Mouse (Mus musculus) CD8-positive naive resting alpha-beta T cell, adult 2 months (primary cell): ENCODE results near the gene Evl.

Experiments
- DNase-seq, 2 experiments: peaks; one replicate each; pipeline ENCODE4 v3.0.0; 2022; ENCODE audit warnings: low read depth in 2 of 2, low spot score in 2 of 2

Evl gene

DNA sequence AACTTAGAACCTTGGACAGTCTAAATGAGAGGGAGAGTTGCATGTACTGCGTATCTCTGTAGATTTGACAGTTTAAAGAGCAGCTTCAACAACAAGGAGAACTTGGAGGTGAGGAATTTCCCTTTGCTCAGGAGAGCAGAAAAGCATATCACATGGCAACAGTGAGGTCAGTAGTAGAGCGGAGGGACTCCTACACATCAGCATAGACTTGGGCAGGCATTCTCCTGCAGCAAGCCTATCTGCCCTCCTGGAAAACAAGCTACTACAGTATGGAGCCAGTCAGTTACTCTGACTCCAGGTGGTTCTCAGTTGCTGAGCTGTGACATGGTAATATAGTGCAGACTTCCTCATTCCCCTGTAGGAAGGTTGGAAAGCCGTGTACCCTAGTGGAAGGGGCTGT, 87.5 kb downstream of the Evl start:
- no peak for DNase-seq

DNA sequence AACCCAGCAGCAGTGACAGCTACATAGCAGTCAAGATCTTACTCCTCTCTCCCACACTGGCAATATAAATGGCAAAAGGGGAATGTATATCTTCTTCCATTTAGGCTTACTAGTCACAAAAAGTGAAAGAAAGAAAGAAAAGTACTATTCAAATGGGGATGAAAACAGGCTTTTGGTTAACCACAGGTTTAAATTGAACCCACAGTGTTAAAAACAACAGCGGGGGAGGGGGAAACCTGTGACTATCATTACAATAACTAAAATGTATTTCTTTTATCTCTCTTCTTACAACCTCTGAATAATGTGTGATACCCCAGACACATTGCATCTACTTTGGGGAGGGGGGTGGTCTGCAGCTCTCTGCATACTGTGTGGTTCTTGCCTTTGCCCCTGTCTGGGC, 91.7 kb downstream of the Evl start:
- peak in 1 of 2 experiments; percentile 56 for DNase-seq

DNA sequence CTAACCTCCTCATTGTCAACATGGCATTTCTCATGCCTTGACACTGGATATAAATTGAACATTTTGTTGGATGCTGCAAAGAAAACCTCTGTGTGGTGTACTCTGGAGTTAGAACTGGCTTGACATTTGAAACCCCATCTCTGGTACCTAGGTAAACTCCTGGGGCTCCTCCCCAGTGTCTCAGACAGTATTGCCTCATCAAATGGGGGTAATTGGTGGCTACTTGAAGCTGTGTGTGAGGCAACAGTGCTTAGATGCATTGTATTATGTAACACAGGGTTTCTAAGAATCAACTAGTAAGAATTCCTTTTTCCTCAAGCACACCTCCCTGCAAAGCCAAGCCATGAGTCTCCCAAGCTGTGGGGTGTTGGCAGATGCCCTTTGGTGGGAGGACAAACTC, 93.3 kb downstream of the Evl start:
- no peak for DNase-seq

DNA sequence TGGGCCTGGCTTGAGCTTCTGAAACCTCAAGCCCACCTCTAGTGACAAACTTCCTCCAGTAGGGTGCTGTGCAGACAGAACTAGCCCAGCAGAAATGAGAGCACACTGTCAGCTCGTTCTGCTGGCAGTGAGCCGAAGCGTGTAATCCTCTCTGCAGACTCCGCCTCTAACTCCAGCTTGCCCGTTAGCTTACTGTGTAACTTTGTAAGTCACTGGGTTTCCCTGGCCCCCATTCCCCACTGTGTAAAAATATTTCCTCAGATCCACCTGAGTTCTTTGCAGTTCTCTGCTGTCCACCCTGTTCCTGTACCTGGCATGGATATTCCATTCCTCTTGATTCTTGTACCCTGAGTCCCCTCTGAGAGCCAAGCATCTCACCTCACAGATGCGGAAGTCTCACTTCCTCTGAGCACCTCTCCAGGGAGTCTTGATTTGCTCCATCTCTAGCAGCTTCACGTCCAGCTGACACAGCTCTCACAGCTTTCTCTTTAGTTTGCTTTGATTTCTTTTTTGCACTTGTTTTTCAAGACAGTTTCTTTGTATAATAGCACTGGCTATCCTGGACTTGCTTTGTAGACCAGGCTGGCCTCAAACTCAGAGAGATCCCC, 96.6 kb downstream of the Evl start:
- no peak for DNase-seq

DNA sequence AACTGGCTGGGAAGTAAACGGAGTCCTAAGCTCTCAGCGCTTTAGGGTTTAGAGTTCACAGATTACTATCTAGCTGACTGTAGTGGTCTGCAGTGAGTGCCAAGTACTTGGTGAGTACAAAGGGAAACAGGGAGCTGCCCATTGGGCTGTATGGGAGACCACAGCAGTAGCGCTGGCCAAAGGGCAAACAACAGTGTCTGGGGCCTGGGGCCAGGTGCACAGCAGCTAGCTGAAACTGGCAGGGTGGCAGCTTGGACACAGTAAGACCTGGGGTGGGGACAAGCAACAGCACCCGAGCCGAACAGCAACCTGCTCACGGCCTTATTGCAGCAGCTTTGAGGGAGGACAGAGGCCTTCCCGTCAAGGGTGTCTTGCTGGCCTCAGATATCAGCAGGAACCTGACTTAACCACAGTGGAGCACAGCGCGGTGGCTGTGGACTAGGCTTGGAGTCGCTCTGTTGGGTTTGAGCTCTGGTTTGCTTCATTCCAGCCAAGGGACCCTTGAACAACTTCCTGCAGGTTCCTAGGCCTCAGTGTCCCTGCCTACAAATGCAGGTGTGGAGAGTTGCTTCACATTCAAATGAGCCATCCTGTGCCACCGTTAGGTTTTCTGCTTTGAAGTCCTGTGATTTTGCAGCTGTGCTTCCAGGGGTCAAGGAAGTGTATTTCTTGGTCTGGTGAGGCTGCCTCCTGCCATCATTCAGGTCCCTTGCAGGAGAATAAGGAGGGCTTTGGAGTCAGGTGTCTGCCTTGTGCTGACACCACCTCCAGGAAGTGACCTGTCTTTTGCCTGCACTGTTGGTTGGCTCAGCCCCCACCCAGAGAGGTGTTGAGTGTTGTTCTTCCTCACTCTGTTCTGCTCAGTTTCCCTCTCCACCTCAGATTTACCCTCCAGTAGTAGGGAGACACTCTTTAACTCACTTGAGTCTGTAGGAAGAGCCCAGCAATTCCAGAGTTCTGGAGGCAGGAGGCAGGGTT, 99.1 kb downstream of the Evl start:
- no peak for DNase-seq

DNA sequence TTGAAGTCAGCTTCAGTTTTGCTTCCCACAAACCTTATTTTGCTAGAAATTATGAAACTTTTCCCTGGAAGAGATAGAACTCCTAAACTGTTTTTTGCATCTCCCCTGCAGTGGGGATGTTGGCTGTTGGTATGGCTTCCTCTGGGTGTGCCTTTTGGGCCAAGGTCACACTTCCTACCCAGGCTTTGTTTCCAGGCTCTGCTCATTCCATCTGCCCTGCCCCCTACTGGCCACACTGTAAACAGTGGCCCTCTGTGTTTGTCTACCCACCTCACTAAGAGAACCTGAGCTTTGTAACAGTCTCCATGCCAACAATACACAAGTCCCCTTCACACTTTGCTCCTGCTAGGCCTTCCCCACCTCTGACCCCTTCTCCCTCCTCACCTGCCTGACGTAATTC, 102.8 kb downstream of the Evl start:
- peak; percentile 62 to 78 for DNase-seq

DNA sequence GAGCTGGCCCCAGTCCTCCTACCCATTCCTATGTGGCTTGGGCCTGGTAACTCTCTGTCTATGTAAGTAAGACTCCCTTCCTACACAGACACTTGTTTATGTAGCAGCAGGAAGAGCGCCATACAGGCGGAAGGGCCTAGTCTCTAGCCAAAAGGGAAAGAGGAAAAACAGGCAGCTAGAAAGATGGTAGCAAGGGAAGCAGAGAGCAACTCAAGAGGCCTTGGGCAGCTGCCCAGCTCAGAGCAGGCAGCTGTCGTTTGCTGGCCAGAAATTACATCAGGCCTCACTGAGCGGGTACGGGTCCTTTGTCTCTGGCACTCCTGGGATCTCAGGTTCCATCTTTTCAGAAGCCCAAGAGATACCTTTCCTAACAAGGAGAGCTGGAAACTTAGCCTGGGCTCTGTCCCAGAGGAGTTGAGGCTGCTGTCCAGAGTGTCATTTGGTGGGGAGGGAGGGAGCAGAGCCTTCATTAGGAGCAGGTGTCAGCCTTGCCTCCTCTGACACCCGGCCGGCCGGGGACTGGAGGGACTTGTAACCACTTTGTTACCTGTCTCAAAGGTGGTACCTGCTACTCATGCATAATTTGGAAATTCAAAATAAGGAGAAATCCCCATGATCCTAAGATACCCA, 114.2 kb downstream of the Evl start:
- DNase-seq = no peak

DNA sequence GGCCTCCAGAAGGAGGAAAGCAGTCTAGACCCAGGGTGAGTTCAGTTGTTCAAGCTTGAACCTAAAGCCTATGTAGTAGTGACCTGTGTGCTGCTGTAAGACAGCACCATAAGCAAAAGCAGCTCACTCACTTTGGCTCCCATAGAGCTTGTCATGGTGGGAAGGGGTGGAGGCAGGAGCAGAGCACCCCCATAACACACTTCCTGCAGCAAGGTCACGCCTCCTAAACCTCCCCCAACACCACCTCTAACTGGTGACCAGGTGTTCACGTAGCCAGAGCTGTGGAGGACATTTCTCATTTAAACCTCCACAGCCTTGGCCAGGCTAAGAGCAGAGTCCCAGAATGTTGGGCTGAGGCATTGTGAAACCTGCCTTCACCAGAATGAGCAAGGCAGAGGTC, 117.0 kb downstream of the Evl start:
- no peak for DNase-seq

DNA sequence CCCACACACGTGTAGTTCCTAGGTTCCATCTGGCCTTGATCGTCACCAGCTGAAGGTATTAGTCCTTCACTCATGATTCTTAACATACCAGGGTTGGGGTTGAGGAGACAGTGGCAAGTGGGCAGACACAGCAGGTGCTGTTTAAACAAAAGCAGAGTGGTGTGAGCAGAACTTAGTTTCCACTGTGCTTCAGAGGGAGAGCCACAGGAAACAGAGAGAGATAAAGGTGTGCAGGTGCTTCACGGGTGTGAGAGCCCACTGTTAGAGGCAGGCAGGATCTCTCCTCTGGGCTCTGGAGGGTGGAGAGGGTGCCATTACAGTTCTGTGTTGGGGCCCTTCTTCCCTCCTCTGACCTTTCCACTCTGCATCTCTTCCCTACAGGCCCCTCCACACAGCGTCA, 118.4 kb downstream of the Evl start:
- no peak for DNase-seq

DNA sequence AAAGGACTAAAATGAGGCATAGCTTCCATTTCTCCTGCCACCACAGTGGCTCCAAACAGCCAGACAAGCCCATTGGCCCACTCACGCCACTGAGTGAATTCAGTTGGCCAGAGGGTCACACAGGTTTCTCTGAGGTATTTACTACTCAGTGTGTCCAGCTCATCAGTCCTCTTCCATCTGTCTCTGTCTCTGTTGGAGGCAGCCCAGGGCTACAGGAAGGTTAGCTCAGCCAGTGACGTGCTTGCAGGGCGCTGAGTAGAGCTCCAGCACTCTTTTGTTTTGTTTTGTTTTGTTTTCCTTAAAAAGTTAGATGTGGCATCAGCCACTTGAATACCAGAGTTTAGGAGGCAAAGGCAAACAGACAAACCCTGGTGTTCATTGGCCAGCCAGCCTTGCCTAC, 119.0 kb downstream of the Evl start:
- DNase-seq = no peak

DNA sequence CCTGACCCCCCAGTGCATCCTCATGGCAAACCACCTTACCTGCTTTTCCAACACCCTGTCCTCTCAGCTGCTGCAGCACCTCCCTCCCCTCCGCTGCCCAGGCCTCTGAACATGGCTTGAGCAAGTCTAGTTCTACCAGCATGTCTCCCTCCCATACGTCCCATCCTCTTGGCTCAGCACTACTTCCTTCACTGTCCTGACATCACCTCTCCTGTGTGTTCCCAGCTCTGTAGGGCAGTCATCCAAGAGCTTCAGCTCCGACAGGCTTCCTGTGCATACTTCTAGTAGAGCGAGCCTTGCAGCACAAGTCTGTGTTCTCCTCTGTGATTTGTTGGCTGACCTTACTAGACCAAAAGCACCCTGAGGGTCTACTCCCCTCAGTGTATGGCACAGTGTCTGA, 120.0 kb downstream of the Evl start:
- DNase-seq = no peak

DNA sequence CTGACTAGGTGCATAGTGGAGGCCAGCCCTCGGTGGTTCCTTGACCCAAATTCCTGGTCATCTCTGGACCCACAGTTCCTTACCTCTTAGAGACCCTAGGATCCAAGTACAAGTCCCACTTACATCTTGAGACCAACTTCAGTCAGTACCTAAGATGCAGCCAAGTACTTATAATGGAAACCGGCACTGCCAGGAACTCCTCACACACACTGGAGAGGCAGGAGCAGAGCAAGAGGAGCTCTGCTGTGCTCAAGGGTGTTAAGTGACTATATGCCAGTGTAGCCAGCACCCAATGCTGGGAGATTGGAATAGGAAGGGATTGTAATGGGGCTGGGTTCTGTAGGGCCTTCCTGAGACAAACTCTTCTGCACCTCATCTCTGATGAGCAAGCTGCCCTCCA, 120.4 kb downstream of the Evl start:
- DNase-seq = no peak

DNA sequence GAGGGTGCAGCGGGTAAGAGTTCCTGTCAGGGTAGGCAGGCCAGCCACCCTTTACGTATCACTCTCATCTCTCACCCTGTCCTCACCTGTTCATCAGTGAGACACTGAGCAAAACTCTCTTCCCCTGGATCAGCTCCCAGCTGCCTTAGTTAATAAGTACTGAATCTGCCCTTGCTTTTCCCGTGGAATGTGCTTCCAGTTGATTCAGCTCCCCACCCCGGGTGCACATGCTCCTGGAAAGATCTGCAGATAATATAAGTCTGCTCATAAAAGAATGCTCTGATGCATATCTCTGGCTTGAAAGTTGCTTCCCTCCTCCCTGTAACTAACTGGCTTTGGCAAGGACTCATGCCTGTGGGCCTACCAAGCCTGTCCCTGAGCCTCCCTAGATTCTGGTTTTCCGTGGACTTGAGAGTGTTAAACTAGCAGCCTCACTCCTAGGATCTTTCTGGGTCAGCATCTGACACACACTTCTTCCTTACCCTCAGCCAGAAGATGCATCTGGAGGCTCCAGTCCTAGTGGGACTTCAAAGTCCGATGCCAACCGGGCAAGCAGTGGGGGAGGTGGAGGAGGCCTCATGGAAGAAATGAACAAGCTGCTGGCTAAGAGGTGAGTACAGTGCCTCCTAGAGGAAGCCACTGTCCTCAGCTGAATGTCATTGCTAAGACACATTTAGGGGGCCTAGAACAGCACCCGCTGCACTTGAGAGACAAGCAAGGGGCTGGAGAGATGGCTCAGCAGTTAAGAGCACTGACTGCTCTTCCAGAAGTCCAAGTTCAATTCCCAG, 121.3 kb downstream of the Evl start:
- no peak for DNase-seq

DNA sequence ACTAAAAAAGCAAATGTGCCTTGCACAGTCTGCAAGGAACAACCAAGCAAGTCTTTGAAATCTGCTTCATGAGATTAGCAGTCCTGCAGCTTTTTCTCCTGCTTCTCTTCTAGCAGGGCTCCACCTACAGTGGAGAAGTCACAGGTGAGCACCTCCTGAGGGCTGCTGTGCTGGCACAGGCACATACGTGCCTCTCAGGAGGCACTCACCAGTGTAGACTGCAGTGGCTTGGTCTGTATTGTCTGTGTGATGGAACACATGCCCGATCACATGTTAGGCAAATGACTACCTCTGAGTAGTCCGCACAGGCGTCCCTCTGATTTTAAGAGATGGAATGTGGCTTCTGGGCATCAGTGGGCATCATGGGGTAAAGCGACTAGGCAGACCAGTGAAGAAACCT, 122.6 kb downstream of the Evl start:
- DNase-seq = no peak

DNA sequence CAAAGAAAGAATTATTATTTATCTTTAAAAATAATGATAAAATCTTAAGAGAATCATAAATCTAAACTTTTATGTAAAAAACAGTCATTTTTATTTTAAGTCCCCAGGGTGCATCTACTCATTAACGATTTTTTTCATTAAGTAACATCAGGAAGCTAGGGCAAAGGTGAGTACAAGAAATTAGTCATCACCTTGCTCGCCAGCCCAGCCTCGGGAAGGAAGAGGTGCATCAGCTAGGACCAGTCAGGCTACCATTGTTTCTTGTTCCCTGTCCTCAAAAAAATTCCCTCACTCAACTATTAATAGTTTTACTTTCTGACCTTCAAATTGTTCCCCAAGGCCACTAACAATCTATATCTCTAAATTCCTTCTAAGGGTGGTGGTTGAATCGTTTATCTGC, 123.8 kb downstream of the Evl start:
- DNase-seq = no peak

DNA sequence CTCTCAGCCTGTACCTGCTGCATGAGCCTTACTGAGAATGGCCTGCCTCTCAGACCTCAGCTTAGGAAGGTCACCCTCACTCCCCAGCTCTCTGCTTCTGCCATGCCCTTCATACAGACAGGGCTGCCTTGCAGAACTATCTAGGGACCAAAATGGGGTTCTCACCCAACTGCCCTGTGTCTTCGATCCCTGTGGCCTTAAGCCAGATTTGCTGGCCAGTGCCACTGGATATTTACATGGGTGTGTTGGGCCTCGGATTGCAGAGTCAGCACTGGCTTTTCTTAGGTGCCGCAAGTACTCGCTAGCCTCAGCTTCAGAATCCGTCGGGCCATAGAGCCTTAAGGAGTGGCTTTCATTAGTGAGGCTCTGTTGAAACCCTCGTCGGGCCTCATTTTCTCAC, 126.3 kb downstream of the Evl start:
- DNase-seq = no peak

DNA sequence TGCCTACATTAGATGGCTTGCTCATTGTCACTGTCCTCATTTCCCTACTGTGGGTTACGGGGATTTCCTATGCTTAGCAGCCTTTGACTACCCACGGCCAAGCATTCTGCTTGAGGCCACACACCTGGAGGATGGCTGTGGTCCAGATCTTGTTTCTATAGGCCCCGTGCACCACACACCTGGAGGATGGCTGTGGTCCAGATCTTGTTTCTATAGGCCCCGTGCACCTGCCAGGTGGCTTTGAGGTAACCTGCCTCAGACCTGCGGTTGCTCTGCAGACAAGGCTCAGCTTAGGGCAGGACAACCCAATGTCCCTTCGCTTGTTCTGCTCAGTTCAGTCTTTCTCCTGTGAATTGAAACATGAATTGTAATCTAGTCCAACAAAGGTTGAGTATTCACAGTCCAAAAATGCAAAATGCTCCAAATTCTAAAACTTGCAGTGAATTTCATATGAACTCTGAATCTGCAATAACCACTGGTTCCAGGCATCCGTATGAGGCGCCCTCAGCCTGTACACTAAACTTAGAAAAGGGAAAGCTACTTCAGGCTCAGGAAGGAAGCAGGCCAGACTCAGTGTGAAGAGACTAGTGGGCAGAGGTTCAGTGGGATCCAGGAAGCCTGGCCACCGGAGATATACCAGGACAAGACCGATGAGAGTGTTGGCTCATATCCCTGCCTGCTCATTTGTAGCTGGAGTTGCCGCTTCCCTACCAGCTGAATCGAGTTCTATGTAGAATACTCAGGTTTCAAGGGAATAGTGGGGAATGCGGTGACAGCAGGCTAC, 127.9 kb downstream of the Evl start:
- no peak for DNase-seq

DNA sequence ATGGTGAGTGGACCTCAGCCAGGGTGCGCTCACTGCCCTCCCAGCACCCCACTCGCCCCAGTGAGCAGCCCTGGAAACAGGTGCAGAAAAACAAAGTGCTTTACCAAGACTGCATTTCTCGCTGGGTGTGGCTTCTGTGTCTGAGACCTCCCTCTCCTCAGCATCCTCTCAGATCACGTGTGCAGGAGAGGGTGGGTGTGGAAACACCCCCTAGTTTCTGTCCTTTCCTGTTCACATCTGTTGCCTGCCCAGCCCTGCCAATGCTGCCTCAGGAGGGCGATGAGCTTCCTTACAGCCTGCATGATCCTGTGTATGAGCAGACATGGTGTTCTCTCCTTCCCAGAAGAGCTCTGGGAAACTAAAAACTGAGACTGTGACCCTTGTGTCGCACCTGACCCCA, 131.9 kb downstream of the Evl start:
- no peak for DNase-seq

DNA sequence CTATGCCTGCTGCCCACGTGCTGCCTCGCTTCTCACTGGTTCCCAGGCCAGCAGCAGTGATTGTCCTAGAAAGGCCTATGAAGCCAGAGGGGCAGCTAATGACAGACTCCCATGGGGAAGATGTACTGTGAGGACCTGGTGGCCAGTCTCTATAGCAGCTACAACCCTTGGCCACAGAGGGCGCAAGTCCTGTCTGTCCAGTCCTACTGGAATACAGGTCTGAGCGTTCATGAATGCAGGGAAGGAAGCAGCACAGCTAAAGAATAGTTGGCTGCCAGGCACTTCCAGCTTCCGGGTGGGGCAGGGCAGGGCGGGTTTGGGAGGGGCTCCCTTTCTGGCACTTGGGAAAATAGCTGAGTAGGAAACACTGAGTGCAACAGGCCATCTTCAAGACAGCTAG, 132.4 kb downstream of the Evl start:
- DNase-seq = no peak

DNA sequence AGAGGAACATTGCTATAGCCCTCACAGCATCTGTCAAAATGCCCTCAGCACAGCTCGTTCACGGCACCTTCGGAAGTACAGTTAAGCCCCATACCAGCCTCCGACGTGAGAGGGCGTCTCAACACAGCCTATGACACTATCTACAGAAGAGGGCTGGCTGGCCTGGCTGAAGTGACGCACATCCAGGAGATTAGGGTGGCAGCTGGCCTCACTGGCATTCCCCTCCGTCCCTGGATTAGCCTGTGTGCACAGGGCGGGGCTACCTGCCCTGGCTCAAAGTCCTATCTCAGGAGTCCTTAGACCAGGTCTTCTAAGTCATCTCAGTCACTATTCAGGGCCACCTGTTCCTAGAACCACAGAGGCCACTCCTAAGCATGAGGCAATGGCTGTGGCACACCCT, 134.6 kb downstream of the Evl start:
- DNase-seq = no peak

DNA sequence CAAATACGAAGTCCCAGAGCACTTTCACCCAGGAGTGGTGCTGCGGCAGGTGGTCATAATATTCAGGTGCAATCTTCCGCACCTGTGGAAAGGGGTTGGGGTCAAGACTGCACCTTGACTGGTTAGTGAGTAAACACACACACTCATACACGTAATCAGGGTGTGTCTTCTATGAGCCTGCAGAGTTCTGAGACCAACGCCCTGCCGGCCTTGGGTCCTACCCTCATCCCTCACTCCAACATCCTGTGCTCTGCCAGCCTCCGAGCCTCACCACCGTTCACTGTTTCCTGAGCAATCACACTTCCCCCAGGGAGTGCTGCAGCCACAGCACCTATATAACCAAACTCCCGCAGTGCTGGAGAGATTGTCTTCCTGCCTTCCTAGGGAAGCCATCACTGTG, 136.0 kb downstream of the Evl start:
- no peak for DNase-seq
